Mouse (Mus musculus) kidney, postnatal 0 days (tissue): ENCODE data around the gene Hivep2. TPM values are rescaled to one million over a fixed set of nuclear protein-coding genes. Genes with fewer than 3 reads are reported as not detected.

ENCODE experiments used
- ATAC-seq: fragments of 200-750 bp; cut with Nextera tagmentation; replicated peaks from 2 replicates; pipeline ENCODE4 v1.8.0; 2017; ENCODE audit warnings: low read depth, moderate number of reproducible peaks, moderate TSS enrichment, moderate library complexity; ENCODE audit not compliant: low FRiP score
- DNase-seq: peaks from one replicate; pipeline ENCODE4 v3.0.0-alpha.2; 2016; ENCODE audit warnings: low spot score
- H3K27ac ChIP-seq: fragments of 300-500 bp; sonication (generic); 2 replicates; pipeline ENCODE4 v1.5.1; 2014; ENCODE audit warnings: mild to moderate bottlenecking
- H3K27me3 ChIP-seq: fragments of 300-500 bp; sonication (generic); 2 replicates; pipeline ENCODE4 v1.6.1; 2014; ENCODE audit warnings: low read length, mixed read lengths; ENCODE audit not compliant: insufficient read depth
- H3K36me3 ChIP-seq: fragments of 300-500 bp; sonication (generic); 2 replicates; pipeline ENCODE4 v1.6.1; 2014; ENCODE audit warnings: low read length, mixed read lengths; ENCODE audit not compliant: insufficient read depth
- H3K4me1 ChIP-seq: fragments of 300-500 bp; sonication (generic); replicated peaks from 2 replicates; pipeline ENCODE4 v1.6.1; 2014; ENCODE audit warnings: antibody characterized with exemption, low read length, mixed read lengths; ENCODE audit not compliant: insufficient read depth
- H3K4me2 ChIP-seq: fragments of 300-500 bp; sonication (generic); 2 replicates; pipeline ENCODE4 v1.6.1; 2014; ENCODE audit warnings: mild to moderate bottlenecking, low read length, moderate library complexity, mixed read lengths
- H3K4me3 ChIP-seq: fragments of 300-500 bp; sonication (generic); replicated peaks from 2 replicates; pipeline ENCODE4 v1.5.1; 2014; ENCODE audit warnings: low read depth, low read length
- H3K9ac ChIP-seq: fragments of 300-500 bp; sonication (generic); 2 replicates; pipeline ENCODE4 v1.6.1; 2014; ENCODE audit warnings: low read depth, low read length
- H3K9me3 ChIP-seq: fragments of 300-500 bp; sonication (generic); replicated peaks from 2 replicates; pipeline ENCODE4 v1.6.1; 2016; ENCODE audit warnings: low read length, inconsistent platforms, mixed read lengths
- CTCF ChIP-seq: IDR thresholded peaks from 2 replicates; pipeline ENCODE4 v1.5.1; 2016; ENCODE audit warnings: antibody characterized with exemption, low read depth, mild to moderate bottlenecking, moderate library complexity
- WGBS: fragments of 180-500 bp; shearing (Covaris S2); extraction: QIAGEN DNeasy Blood & Tissue Kit; methylation state at CpG from one replicate; pipeline ENCODE4 v1.1.7; 2014; 5-methylcytosine and 5-hydroxymethylcytosine counted together
- polyA plus RNA-seq: library from polyadenylated mRNA; unstranded; fragments of >200 nt; fragmentation: Nextera tagmentation; extraction: Ambion mirVana; gene quantifications from 2 replicates; pipeline ENCODE4 v1.2.1, GENCODE M21; 2015

The Hivep2 gene
- polyA plus RNA-seq, 1 experiment from 2014 or later: 3.4 TPM

GRCm38 (mm10) chr10:14054860-14055259 lies 89.0 kb downstream of the Hivep2 start:
- Histone ChIP-seq H3K4me1 (peaks cover 19% of the 10 kb centered on the region), H3K9me3 (no peaks in the 10 kb centered on the region), H3K4me3 (no peak overlapping the region), H3K27ac (no peak overlapping the region), H3K27me3 (no peaks in the 10 kb centered on the region), H3K9ac (no peak overlapping the region), H3K36me3 (no peaks in the 10 kb centered on the region), H3K4me2 (no peak overlapping the region)
- no peak for DNase-seq
- ATAC-seq: no peak
- TF ChIP-seq CTCF: no peak
- WGBS: 78% methylated on average over 4 of the region's 4 CpGs

GRCm38 (mm10) chr10:14055533-14055981 lies 89.7 kb downstream of the Hivep2 start:
- Histone ChIP-seq H3K27ac (peak overlapping the region; percentile 59), H3K4me1 (peaks cover 19% of the 10 kb centered on the region), H3K9me3 (no peaks in the 10 kb centered on the region), H3K9ac (no peak overlapping the region), H3K4me3 (no peak overlapping the region), H3K27me3 (no peaks in the 10 kb centered on the region), H3K36me3 (no peaks in the 10 kb centered on the region), H3K4me2 (no peak overlapping the region)
- ATAC-seq (peak; percentile 61; the same call in 1 of the 2 replicates), DNase-seq (peak; percentile 74)
- no peak for TF ChIP-seq CTCF
- 14% methylated on average over 9 of the region's 9 CpGs for WGBS

GRCm38 (mm10) chr10:14056057-14056456 lies 90.2 kb downstream of the Hivep2 start:
- DNase-seq (no peak), ATAC-seq (no peak)
- no peaks in the 10 kb centered on the region for H3K27me3 ChIP-seq
- no peaks in the 10 kb centered on the region for H3K9me3 ChIP-seq
- no peak for TF ChIP-seq CTCF
- no peak overlapping the region for H3K4me2 ChIP-seq
- no peak overlapping the region for H3K4me3 ChIP-seq
- 62% methylated on average over 4 of the region's 4 CpGs for WGBS
- no peak overlapping the region for H3K9ac ChIP-seq
- H3K4me1 ChIP-seq: peaks cover 19% of the 10 kb centered on the region
- no peaks in the 10 kb centered on the region for H3K36me3 ChIP-seq
- H3K27ac ChIP-seq: peak overlapping the region; percentile 59

- H3K4me2 ChIP-seq: no peak overlapping the region
- no peaks in the 10 kb centered on the region for H3K36me3 ChIP-seq
- DNase-seq (peak; percentile 64), ATAC-seq (peak; percentile 75; the same call in 1 of the 2 replicates)
- whole genome bisulfite sequencing: 55% methylated on average over 8 of the region's 8 CpGs
- no peaks in the 10 kb centered on the region for H3K27me3 ChIP-seq
- H3K9me3 ChIP-seq: no peaks in the 10 kb centered on the region
- peaks cover 19% of the 10 kb centered on the region for H3K4me1 ChIP-seq
- H3K27ac ChIP-seq: peak overlapping the region; percentile 19
- H3K9ac ChIP-seq: no peak overlapping the region
- 0 out of 2 replicates have a peak, but pooled peaks have one; percentile 1 for TF ChIP-seq CTCF
- H3K4me3 ChIP-seq: no peak overlapping the region
Observed at GRCm38 (mm10) chr10:14056584-14057451, 90.9 kb downstream of the Hivep2 start.

- Histone ChIP-seq H3K9me3 (no peaks in the 10 kb centered on the region), H3K9ac (no peak overlapping the region), H3K27me3 (no peaks in the 10 kb centered on the region), H3K27ac (no peak overlapping the region), H3K4me3 (no peak overlapping the region), H3K4me2 (no peak overlapping the region), H3K4me1 (peaks cover 19% of the 10 kb centered on the region), H3K36me3 (no peaks in the 10 kb centered on the region)
- no peak for TF ChIP-seq CTCF
- ATAC-seq (no peak), DNase-seq (no peak)
- 86% methylated on average over 11 of the region's 11 CpGs for WGBS
Observed at GRCm38 (mm10) chr10:14057841-14058605, 92.1 kb downstream of the Hivep2 start.

- no peaks in the 10 kb centered on the region for H3K27me3 ChIP-seq
- H3K36me3 ChIP-seq: no peaks in the 10 kb centered on the region
- no peak overlapping the region for H3K27ac ChIP-seq
- peaks cover 19% of the 10 kb centered on the region for H3K4me1 ChIP-seq
- no peaks in the 10 kb centered on the region for H3K9me3 ChIP-seq
- no peak overlapping the region for H3K4me2 ChIP-seq
- no peak for ATAC-seq
- no peak for DNase-seq
- no peak overlapping the region for H3K4me3 ChIP-seq
- H3K9ac ChIP-seq: no peak overlapping the region
- TF ChIP-seq CTCF: no peak
- 75% methylated on average over 2 of the region's 2 CpGs for WGBS
Observed at GRCm38 (mm10) chr10:14058742-14059141, 92.9 kb downstream of the Hivep2 start.
